Mouse (Mus musculus): ENCODE data around the gene Ank3.

DNA sequence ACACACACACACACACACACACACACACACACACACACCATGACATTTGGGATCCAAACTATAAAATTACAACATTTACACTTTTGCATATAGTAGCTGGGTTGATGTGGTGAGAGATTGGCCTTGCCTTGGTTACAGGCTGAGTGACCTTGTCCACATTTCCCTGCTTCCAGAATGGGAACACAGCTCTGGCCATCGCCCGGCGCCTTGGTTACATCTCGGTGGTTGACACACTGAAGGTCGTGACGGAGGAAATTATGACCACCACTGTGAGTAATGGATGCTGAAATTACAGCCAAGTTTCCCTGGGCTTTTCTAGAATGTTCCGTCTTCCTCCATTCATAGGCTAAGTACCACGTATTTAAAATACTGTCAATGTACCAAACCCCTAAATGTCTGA is 500.2 kb downstream of the Ank3 start:
- no peak for TF ChIP-seq CTCF (IDR thresholded peaks at IDR 0.05; ENCODE audit: borderline replicate concordance, extremely low read depth, insufficient read depth, insufficient read length)
- TF ChIP-seq POLR2A (IDR thresholded peaks at IDR 0.05; ENCODE audit: borderline replicate concordance, extremely low read depth, insufficient read depth, insufficient read length, poor library complexity, severe bottlenecking), result no peak

Measured in brain, embryonic 14.5 days (tissue).